Mouse (Mus musculus) stomach, postnatal 0 days (tissue): ENCODE data around the gene Olfr329-ps. TPM values are rescaled to one million over a fixed set of nuclear protein-coding genes. Genes with fewer than 3 reads are reported as not detected.

Source experiments
- ATAC-seq: fragments of 200-750 bp; cut with Nextera tagmentation; 2 replicates; pipeline ENCODE4 v1.8.0; 2017; ENCODE audit not compliant: low FRiP score, low TSS enrichment
- DNase-seq: peaks from one replicate; pipeline ENCODE4 v3.0.0-alpha.2; 2016; ENCODE audit warnings: low spot score
- H3K27ac ChIP-seq: fragments of 300-500 bp; sonication (generic); replicated peaks from 2 replicates; pipeline ENCODE4 v1.5.1; 2014; ENCODE audit warnings: mild to moderate bottlenecking, control low read depth
- H3K27me3 ChIP-seq: fragments of 300-500 bp; sonication (generic); 2 replicates; pipeline ENCODE4 v1.6.1; 2014; ENCODE audit warnings: low read length; ENCODE audit not compliant: control insufficient read depth, insufficient read depth
- H3K36me3 ChIP-seq: fragments of 300-500 bp; sonication (generic); 2 replicates; pipeline ENCODE4 v1.6.1; 2014; ENCODE audit warnings: low read length, mixed read lengths; ENCODE audit not compliant: control insufficient read depth, insufficient read depth
- H3K4me1 ChIP-seq: fragments of 300-500 bp; sonication (generic); replicated peaks from 2 replicates; pipeline ENCODE4 v1.6.1; 2014; ENCODE audit warnings: antibody characterized with exemption; ENCODE audit not compliant: control insufficient read depth, insufficient read depth
- H3K4me2 ChIP-seq: fragments of 300-500 bp; sonication (generic); replicated peaks from 2 replicates; pipeline ENCODE4 v1.6.1; 2014; ENCODE audit warnings: low read depth, mild to moderate bottlenecking, control low read depth, moderate library complexity
- H3K4me3 ChIP-seq: fragments of 300-500 bp; sonication (generic); 2 replicates; pipeline ENCODE4 v1.5.1; 2014; ENCODE audit warnings: low read depth, low read length, control low read depth
- H3K9ac ChIP-seq: fragments of 300-500 bp; sonication (generic); 2 replicates; pipeline ENCODE4 v1.6.1; 2014; ENCODE audit warnings: mild to moderate bottlenecking, low read length, control low read depth, mixed read lengths
- H3K9me3 ChIP-seq: fragments of 300-500 bp; sonication (generic); 2 replicates; pipeline ENCODE4 v1.6.1; 2016; ENCODE audit warnings: low read length; ENCODE audit not compliant: control insufficient read depth
- CTCF ChIP-seq: IDR thresholded peaks from 2 replicates; pipeline ENCODE4 v1.5.1; 2016; ENCODE audit warnings: antibody characterized with exemption, low read depth, mild to moderate bottlenecking, moderate library complexity
- EP300 ChIP-seq: optimal IDR thresholded peaks from 2 replicates; pipeline ENCODE3; 2016; ENCODE audit warnings: antibody characterized with exemption
- WGBS: fragments of 180-500 bp; shearing (Covaris S2); extraction: QIAGEN DNeasy Blood & Tissue Kit; methylation state at CpG from one replicate; pipeline ENCODE4 v1.1.7; 2014; 5-methylcytosine and 5-hydroxymethylcytosine counted together
- polyA plus RNA-seq: library from polyadenylated mRNA; unstranded; fragments of >200 nt; fragmentation: Nextera tagmentation; extraction: Ambion mirVana; gene quantifications from 2 replicates; pipeline ENCODE4 v1.2.1, GENCODE M21; 2015

Gene Olfr329-ps
- polyA plus RNA-seq: not detected in 2 replicates

DNA sequence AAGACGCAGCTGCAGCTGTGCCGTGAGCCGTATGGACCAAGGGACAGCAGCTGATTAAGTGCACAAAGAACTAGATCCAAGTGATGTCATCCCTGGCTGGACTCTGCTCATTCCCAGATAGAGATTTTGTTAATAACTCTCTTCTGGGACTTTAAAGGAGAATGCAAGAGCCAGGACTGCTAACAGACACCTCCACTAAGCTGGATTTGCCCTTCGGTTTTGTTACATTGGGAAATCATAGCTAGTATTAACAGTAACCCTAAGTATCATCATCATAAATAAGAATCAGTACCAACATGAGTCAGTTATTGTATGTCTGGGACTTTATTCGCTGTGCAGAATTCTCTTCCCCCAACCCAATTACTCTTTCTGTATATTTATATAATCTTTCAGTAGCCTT is at the start of gene Olfr329-ps:
TSS of gene Olfr329-ps (minus strand) at position 101 of the 400 bp plus-strand sequence.
- WGBS: 59% methylated on average over 5 of the region's 5 CpGs
- TF ChIP-seq CTCF (no peak), EP300 (no peak)
- no peaks in the 10 kb centered on the region for H3K4me1 ChIP-seq
- no peaks in the 10 kb centered on the region for H3K27me3 ChIP-seq
- no peak within 1 kb of the TSS for H3K9ac ChIP-seq
- no peak for ATAC-seq
- H3K9me3 ChIP-seq: no peaks in the 10 kb centered on the region
- H3K27ac ChIP-seq: no peak within 1 kb of the TSS
- H3K4me3 ChIP-seq: no peak within 1 kb of the TSS
- no peak for DNase-seq
- H3K36me3 ChIP-seq: no peaks in the 10 kb centered on the region
- no peak within 1 kb of the TSS for H3K4me2 ChIP-seq

DNA sequence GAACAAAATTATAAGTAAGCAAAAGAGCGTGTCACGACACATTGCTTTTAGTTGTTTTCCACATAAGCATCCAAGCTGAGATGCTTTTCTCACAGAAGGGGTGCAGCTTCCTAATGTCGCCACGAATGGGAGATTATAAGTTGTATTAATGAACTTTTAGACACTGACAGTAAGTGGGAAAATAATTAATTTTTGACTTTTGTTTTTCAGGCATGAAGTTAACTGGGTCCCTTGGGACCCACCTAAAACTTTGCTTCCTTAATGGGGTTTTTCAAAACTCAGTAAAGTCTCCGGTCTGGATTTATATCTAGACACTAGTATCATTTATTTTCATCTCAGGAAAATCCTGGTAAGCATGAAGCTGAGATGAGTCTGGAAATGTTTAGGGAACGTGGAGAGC is 48.6 kb upstream of the Olfr329-ps start, which contains the start of gene Olfr324:
TSS of gene Olfr324 (plus strand) at position 301 of the 400 bp plus-strand sequence.
- H3K4me2 ChIP-seq: no peak within 1 kb of the TSS

GRCm38 (mm10) chr11:58588620-58589250 is 42.5 kb upstream of the Olfr329-ps start:
- Histone ChIP-seq H3K36me3 (no peaks in the 10 kb centered on the region), H3K27me3 (no peaks in the 10 kb centered on the region), H3K9ac (no peak overlapping the region), H3K9me3 (no peaks in the 10 kb centered on the region), H3K4me3 (no peak overlapping the region), H3K27ac (no peak overlapping the region), H3K4me1 (no peaks in the 10 kb centered on the region), H3K4me2 (no peak overlapping the region)
- DNase-seq (no peak), ATAC-seq (no peak)
- WGBS: 55% methylated on average over 3 of the region's 3 CpGs
- TF ChIP-seq EP300 (no peak), CTCF (no peak)

More for the DNA sequence above, 48.6 kb upstream of the Olfr329-ps start, which contains the start of gene Olfr324:
- no peak within 1 kb of the TSS for H3K9ac ChIP-seq
- ATAC-seq (no peak), DNase-seq (no peak)
- no peaks in the 10 kb centered on the region for H3K9me3 ChIP-seq
- H3K27ac ChIP-seq: no peak within 1 kb of the TSS
- WGBS: 76% methylated on average over 6 of the region's 6 CpGs
- H3K4me1 ChIP-seq: no peaks in the 10 kb centered on the region
- H3K4me3 ChIP-seq: no peak within 1 kb of the TSS
- H3K36me3 ChIP-seq: no peaks in the 10 kb centered on the region
- no peak for TF ChIP-seq EP300
- TF ChIP-seq CTCF: no peak
- H3K27me3 ChIP-seq: no peaks in the 10 kb centered on the region

DNA sequence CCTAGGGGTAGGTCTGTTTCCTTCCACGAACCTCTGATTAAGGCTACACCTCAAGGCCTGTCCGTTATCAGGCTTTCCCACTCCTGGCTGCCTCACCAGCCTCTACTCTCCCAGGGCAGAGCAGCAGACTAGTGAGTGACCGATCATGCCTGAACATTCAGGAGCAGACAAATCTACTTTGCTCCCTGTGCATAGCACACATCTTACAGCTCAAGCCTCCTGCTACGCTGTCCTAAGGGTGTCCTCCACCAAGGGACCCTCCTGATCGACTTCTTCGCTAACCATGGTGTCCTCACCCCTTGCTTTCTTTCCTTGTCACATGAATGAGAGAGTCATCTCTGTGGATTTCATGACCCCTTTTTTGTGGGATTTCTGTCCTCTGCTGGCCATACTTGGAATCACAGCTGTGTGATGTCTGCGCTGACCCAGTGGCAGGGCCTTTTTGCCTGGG is 41.7 kb upstream of the Olfr329-ps start:
- DNase-seq: no peak
- 74% methylated on average over 7 of the region's 7 CpGs for WGBS
- Histone ChIP-seq H3K4me2 (no peak overlapping the region), H3K27ac (no peak overlapping the region), H3K9ac (no peak overlapping the region), H3K9me3 (no peaks in the 10 kb centered on the region), H3K4me3 (no peak overlapping the region), H3K36me3 (no peaks in the 10 kb centered on the region), H3K27me3 (no peaks in the 10 kb centered on the region), H3K4me1 (no peaks in the 10 kb centered on the region)
- no peak for TF ChIP-seq EP300
- peak; percentile 82 for TF ChIP-seq CTCF
- ATAC-seq: no peak

- Histone ChIP-seq H3K36me3 (no peaks in the 10 kb centered on the region), H3K4me1 (no peaks in the 10 kb centered on the region), H3K4me3 (no peak overlapping the region), H3K27me3 (no peaks in the 10 kb centered on the region), H3K27ac (no peak overlapping the region), H3K9me3 (no peaks in the 10 kb centered on the region), H3K9ac (no peak overlapping the region), H3K4me2 (no peak overlapping the region)
- DNase-seq (no peak), ATAC-seq (no peak)
- 66% methylated on average over 8 of the region's 8 CpGs for WGBS
- TF ChIP-seq EP300: no peak
- no peak for TF ChIP-seq CTCF
These were observed 32.4 kb upstream of the Olfr329-ps start for GRCm38 (mm10) chr11:58578636-58579035.

- TF ChIP-seq CTCF (no peak), EP300 (no peak)
- no peaks in the 10 kb centered on the region for H3K36me3 ChIP-seq
- no peak within 1 kb of the TSS for H3K27ac ChIP-seq
- no peaks in the 10 kb centered on the region for H3K4me1 ChIP-seq
- 63% methylated on average over 1 of the region's 1 CpGs for WGBS
- H3K9me3 ChIP-seq: no peaks in the 10 kb centered on the region
- ATAC-seq: no peak
- no peak for DNase-seq
- no peak within 1 kb of the TSS for H3K4me3 ChIP-seq
- H3K9ac ChIP-seq: no peak within 1 kb of the TSS
- H3K4me2 ChIP-seq: no peak within 1 kb of the TSS
- H3K27me3 ChIP-seq: no peaks in the 10 kb centered on the region
These were observed 31.2 kb upstream of the Olfr329-ps start, which contains the start of gene Olfr325 for GRCm38 (mm10) chr11:58577430-58577829. Olfr325 (plus strand) TSS chr11:58577730.
